Mouse (Mus musculus) layer of hippocampus, postnatal 36 days (tissue): ENCODE data around the gene Gm5426. TPM values are rescaled to one million over a fixed set of nuclear protein-coding genes. Genes with fewer than 3 reads are reported as not detected.

Experiments used
- microRNA-seq, 2 experiments: library from miRNA; unstranded; fragments of <30 nt; microRNA quantifications; one replicate each; pipeline ENCODE4 v1.2.0; 2021
- total RNA-seq, 2 experiments: library from RNA; stranded (reverse); gene quantifications; 2 replicates each; pipeline ENCODE4 v1.2.3; 2021

Gene Gm5426
- total RNA-seq, 2 experiments from 2014 or later, result not detected

Small RNA genes lying within 50 kb of the gene (microRNA-seq; reads per million reads assigned to microRNA genes)
- 0 reads per million in 2 experiments for gene Gm22913

Other genes with a start within 250 kb of the Gm5426 start
- gene Eea1, start 196.0 kb upstream of the Gm5426 start, total RNA-seq, result 10 to 100 TPM; 36.1 to 36.7 TPM